Mouse (Mus musculus) cerebellum, adult 2 months (tissue): ENCODE measurements around the gene Olfr310.

Experiments
- CTCF ChIP-seq: fragments of 200-500 bp; IDR thresholded peaks from 2 replicates; pipeline ENCODE4 v1.5.1; 2011; ENCODE audit warnings: low read depth, mild to moderate bottlenecking, control low read depth, low read length, moderate library complexity, borderline replicate concordance; ENCODE audit not compliant: insufficient read depth
- POLR2A ChIP-seq: fragments of 200-500 bp; IDR thresholded peaks from 2 replicates; pipeline ENCODE4 v1.6.1; 2011; ENCODE audit warnings: low read length, control low read depth, borderline replicate concordance; ENCODE audit not compliant: insufficient read depth

GRCm38 (mm10) chr7:86313608-86314007, 36.6 kb upstream of the Olfr310 start, which contains the start of gene Olfr309:
- no peak for TF ChIP-seq CTCF
- TF ChIP-seq POLR2A: no peak
